Mouse (Mus musculus) thymus, adult 2 months (tissue): ENCODE results near the gene E130308A19Rik. TPM values are rescaled to one million over a fixed set of nuclear protein-coding genes. Genes with fewer than 3 reads are reported as not detected.

Experiments used
- DNase-seq: peaks from one replicate; pipeline ENCODE4 v3.0.0; 2021
- H3K27ac ChIP-seq: fragments of 200-500 bp; 2 replicates; pipeline ENCODE4 v1.5.1; 2012; ENCODE audit warnings: low read length, control low read depth; ENCODE audit not compliant: control insufficient read depth, insufficient read depth
- H3K27me3 ChIP-seq: fragments of 200-500 bp; 2 replicates; pipeline ENCODE4 v1.6.1; 2012; ENCODE audit warnings: mild to moderate bottlenecking, low read length, moderate library complexity, mixed read lengths; ENCODE audit not compliant: control insufficient read depth, insufficient read depth
- H3K36me3 ChIP-seq: fragments of 200-500 bp; 2 replicates; pipeline ENCODE4 v1.6.1; 2012; ENCODE audit warnings: mild to moderate bottlenecking, low read length, moderate library complexity; ENCODE audit not compliant: control insufficient read depth, insufficient read depth
- H3K4me1 ChIP-seq: fragments of 200-500 bp; replicated peaks from 2 replicates; pipeline ENCODE4 v1.6.1; 2012; ENCODE audit warnings: low read length; ENCODE audit not compliant: control insufficient read depth, insufficient read depth
- H3K4me3 ChIP-seq: fragments of 200-500 bp; 2 replicates; pipeline ENCODE4 v1.5.1; 2012; ENCODE audit warnings: mild to moderate bottlenecking, low read length, control low read depth, moderate library complexity; ENCODE audit not compliant: control insufficient read depth, insufficient read depth
- CTCF ChIP-seq: fragments of 200-500 bp; IDR thresholded peaks from 2 replicates; pipeline ENCODE4 v1.5.1; 2012; ENCODE audit warnings: mild to moderate bottlenecking, control low read depth, low read length, moderate library complexity, borderline replicate concordance; ENCODE audit not compliant: control insufficient read depth, poor library complexity, insufficient read depth; ENCODE audit errors: extremely low read depth
- POLR2A ChIP-seq: fragments of 200-500 bp; IDR thresholded peaks from 2 replicates; pipeline ENCODE4 v1.6.1; 2012; ENCODE audit warnings: mild to moderate bottlenecking, low read length, control low read depth, moderate library complexity; ENCODE audit not compliant: control insufficient read depth, poor library complexity, insufficient read depth; ENCODE audit errors: extremely low read depth
- WGBS: fragments of 180-500 bp; shearing (Covaris S2); methylation state at CpG from one replicate; pipeline ENCODE4 v1.1.7; 2018; 5-methylcytosine and 5-hydroxymethylcytosine counted together
- polyA plus RNA-seq: library from polyadenylated mRNA; depleted of rRNA; stranded (reverse); fragments of >200 nt; gene quantifications from 2 replicates; pipeline ENCODE4 v1.2.3, GENCODE M21; 2012

Gene E130308A19Rik
- polyA plus RNA-seq, 1 experiment, result 12.4 TPM

DNA sequence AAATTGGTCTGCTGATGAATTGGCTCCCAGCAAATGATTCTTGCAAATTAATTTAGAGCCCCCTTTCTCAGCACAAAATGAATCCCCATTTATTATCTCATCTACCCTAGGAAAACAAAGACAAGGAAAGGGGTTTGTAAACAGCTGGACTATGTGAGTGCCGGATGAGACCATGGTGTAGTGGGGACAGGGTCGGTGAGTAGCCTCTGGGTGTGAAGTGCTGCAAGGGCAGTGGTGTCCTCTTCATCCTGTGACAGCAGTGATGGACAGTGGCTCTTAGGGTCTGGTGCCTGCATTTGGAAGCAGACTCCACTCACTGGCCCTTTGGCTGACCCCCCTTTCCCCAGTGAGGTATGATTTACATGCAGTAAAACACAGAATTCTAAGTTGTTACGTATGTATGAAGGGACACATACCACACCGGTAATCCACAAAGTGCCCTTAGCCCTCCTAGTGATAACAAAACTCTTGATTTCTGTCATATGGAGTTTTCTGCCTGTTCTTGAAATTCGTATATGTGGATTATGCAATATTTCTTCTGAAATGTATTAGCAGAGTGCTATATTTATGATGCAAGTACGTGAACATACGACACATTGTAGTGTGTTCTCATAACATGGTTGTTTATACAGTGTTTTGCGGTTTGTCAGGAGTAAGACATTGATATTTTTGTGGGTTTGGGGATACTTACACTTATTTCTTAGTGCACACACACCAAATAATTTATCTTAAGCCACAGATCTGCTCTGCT is 49.1 kb downstream of the E130308A19Rik start:
- H3K27ac ChIP-seq, result no peak overlapping the region
- DNase-seq, result no peak
- no peaks in the 10 kb centered on the region for H3K36me3 ChIP-seq
- no peaks in the 10 kb centered on the region for H3K4me1 ChIP-seq
- no peak overlapping the region for H3K4me3 ChIP-seq
- no peak for TF ChIP-seq POLR2A
- TF ChIP-seq CTCF, result no peak
- WGBS, result 96% methylated on average over 8 of the region's 8 CpGs
- H3K27me3 ChIP-seq, result no peaks in the 10 kb centered on the region

- no peak overlapping the region for H3K27ac ChIP-seq
- no peak for DNase-seq
- WGBS, result 76% methylated on average over 3 of the region's 3 CpGs
- no peak for TF ChIP-seq POLR2A
- no peak for TF ChIP-seq CTCF
- no peaks in the 10 kb centered on the region for H3K36me3 ChIP-seq
- no peak overlapping the region for H3K4me3 ChIP-seq
- H3K27me3 ChIP-seq, result no peaks in the 10 kb centered on the region
- no peaks in the 10 kb centered on the region for H3K4me1 ChIP-seq
Measured at GRCm38 (mm10) chr4:59675699-59676098, 49.7 kb downstream of the E130308A19Rik start.

- Histone ChIP-seq H3K4me1 (peaks cover 4% of the 10 kb centered on the region), H3K27ac (no peak overlapping the region), H3K36me3 (no peaks in the 10 kb centered on the region), H3K4me3 (no peak overlapping the region), H3K27me3 (no peaks in the 10 kb centered on the region)
- 100% methylated on average over 1 of the region's 1 CpGs for WGBS
- no peak for DNase-seq
- TF ChIP-seq POLR2A, result no peak
- TF ChIP-seq CTCF, result no peak
Measured at GRCm38 (mm10) chr4:59681383-59681782, 55.4 kb downstream of the E130308A19Rik start.

- TF ChIP-seq POLR2A (no peak), CTCF (no peak)
- WGBS, result 83% methylated on average over 3 of the region's 3 CpGs
Measured at GRCm38 (mm10) chr4:59682491-59682890, 56.5 kb downstream of the E130308A19Rik start.

GRCm38 (mm10) chr4:59682950-59683349 is 56.9 kb downstream of the E130308A19Rik start:
- Histone ChIP-seq H3K4me3 (no peak overlapping the region), H3K36me3 (no peaks in the 10 kb centered on the region), H3K27me3 (no peaks in the 10 kb centered on the region), H3K27ac (no peak overlapping the region), H3K4me1 (peaks cover 4% of the 10 kb centered on the region)
- WGBS, result 93% methylated on average over 10 of the region's 10 CpGs
- TF ChIP-seq CTCF, result no peak
- TF ChIP-seq POLR2A, result no peak
- no peak for DNase-seq

More at GRCm38 (mm10) chr4:59682491-59682890, 56.5 kb downstream of the E130308A19Rik start:
- no peak overlapping the region for H3K27ac ChIP-seq
- H3K4me3 ChIP-seq, result no peak overlapping the region
- H3K36me3 ChIP-seq, result no peaks in the 10 kb centered on the region
- H3K4me1 ChIP-seq, result peaks cover 4% of the 10 kb centered on the region
- no peak for DNase-seq
- H3K27me3 ChIP-seq, result no peaks in the 10 kb centered on the region

GRCm38 (mm10) chr4:59684306-59684705 is 58.3 kb downstream of the E130308A19Rik start:
- peaks cover 4% of the 10 kb centered on the region for H3K4me1 ChIP-seq
- WGBS, result 96% methylated on average over 4 of the region's 4 CpGs
- no peaks in the 10 kb centered on the region for H3K27me3 ChIP-seq
- H3K27ac ChIP-seq, result no peak overlapping the region
- H3K4me3 ChIP-seq, result no peak overlapping the region
- no peak for TF ChIP-seq CTCF
- no peak for TF ChIP-seq POLR2A
- no peaks in the 10 kb centered on the region for H3K36me3 ChIP-seq
- DNase-seq, result no peak
